Mouse (Mus musculus) hindbrain, postnatal 0 days (tissue): ENCODE data around the gene Olfr166. TPM values are rescaled to one million over a fixed set of nuclear protein-coding genes. Genes with fewer than 3 reads are reported as not detected.
"Not testable (repeated sequence)": the region's sequence is repeated elsewhere in the genome, so short reads cannot be mapped to it uniquely, and the experiment has no call there.

Experiments used
- ATAC-seq: fragments of 200-750 bp; cut with Nextera tagmentation; 2 replicates; pipeline ENCODE4 v1.8.0; 2017; ENCODE audit warnings: mild to moderate bottlenecking, moderate TSS enrichment, moderate library complexity
- DNase-seq: peaks from one replicate; pipeline ENCODE4 v3.0.0-alpha.2; 2015; ENCODE audit warnings: low spot score
- H3K27ac ChIP-seq: fragments of 300-500 bp; sonication (generic); 2 replicates; pipeline ENCODE4 v1.5.1; 2014; ENCODE audit warnings: mild to moderate bottlenecking
- H3K27me3 ChIP-seq: fragments of 300-500 bp; sonication (generic); 2 replicates; pipeline ENCODE4 v1.6.1; 2014; ENCODE audit warnings: low read length, mixed read lengths; ENCODE audit not compliant: insufficient read depth
- H3K36me3 ChIP-seq: fragments of 300-500 bp; sonication (generic); 2 replicates; pipeline ENCODE4 v1.6.1; 2014; ENCODE audit warnings: low read length, mixed read lengths; ENCODE audit not compliant: insufficient read depth
- H3K4me1 ChIP-seq: fragments of 300-500 bp; sonication (generic); 2 replicates; pipeline ENCODE4 v1.6.1; 2014; ENCODE audit warnings: antibody characterized with exemption, low read length, mixed read lengths; ENCODE audit not compliant: insufficient read depth
- H3K4me2 ChIP-seq: fragments of 300-500 bp; sonication (generic); 2 replicates; pipeline ENCODE4 v1.6.1; 2014; ENCODE audit warnings: low read depth, mild to moderate bottlenecking, low read length, moderate library complexity, mixed read lengths
- H3K4me3 ChIP-seq: fragments of 300-500 bp; sonication (generic); 2 replicates; pipeline ENCODE4 v1.5.1; 2014; ENCODE audit warnings: low read length
- H3K9ac ChIP-seq: fragments of 300-500 bp; sonication (generic); replicated peaks from 2 replicates; pipeline ENCODE4 v1.6.1; 2014; ENCODE audit warnings: mild to moderate bottlenecking, low read length, moderate library complexity, mixed read lengths
- H3K9me3 ChIP-seq: fragments of 300-500 bp; sonication (generic); 2 replicates; pipeline ENCODE4 v1.6.1; 2016; ENCODE audit warnings: low read length, mixed read lengths
- CTCF ChIP-seq: IDR thresholded peaks from 2 replicates; pipeline ENCODE4 v1.5.1; 2016; ENCODE audit warnings: antibody characterized with exemption, control low read depth, low read depth
- WGBS: fragments of 180-500 bp; shearing (Covaris S2); extraction: QIAGEN DNeasy Blood & Tissue Kit; methylation state at CpG from one replicate; pipeline ENCODE4 v1.1.7; 2014; 5-methylcytosine and 5-hydroxymethylcytosine counted together
- polyA plus RNA-seq: library from polyadenylated mRNA; unstranded; fragments of >200 nt; fragmentation: Nextera tagmentation; extraction: Ambion mirVana; gene quantifications from 2 replicates; pipeline ENCODE4 v1.2.1, GENCODE M21; 2015
- total RNA-seq: library from RNA; depleted of rRNA; stranded (reverse); fragments of >200 nt; gene quantifications from 2 replicates; pipeline ENCODE4 v1.2.3, GENCODE M21; 2014; rRNA removed

Gene Olfr166
- 0.21 TPM in 1 of 2 replicates, not detected in the other for total RNA-seq
- not detected in 2 replicates for polyA plus RNA-seq

DNA sequence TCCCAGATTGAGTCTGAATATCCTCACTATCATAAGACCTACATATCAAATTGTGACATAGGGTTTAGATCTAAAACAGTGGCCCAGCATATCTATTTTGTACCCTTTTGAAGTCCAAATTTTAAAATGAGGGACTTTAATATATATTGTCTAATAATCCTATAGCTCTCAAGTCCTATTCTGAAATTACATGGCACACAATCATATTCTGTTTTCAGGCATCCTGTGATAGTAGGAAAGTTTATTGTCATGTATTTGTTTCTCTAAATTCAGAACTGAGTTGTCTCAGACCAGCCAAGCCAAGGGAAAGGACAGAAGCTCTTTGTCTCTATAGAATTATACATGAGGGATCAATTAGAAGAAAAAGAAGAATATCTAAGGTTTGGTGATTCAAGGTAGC is at the start of gene Olfr166:
Gene Olfr166 (plus strand): TSS at position 301 of the 400 bp plus-strand sequence.
- Histone ChIP-seq H3K27me3 (no peaks in the 10 kb centered on the region), H3K9ac (no peak within 1 kb of the TSS), H3K9me3 (0 out of 2 replicates have a peak, but pooled peaks cover 3% of the 10 kb centered on the region), H3K4me3 (no peak within 1 kb of the TSS), H3K4me1 (no peaks in the 10 kb centered on the region), H3K27ac (no peak within 1 kb of the TSS), H3K36me3 (no peaks in the 10 kb centered on the region), H3K4me2 (no peak within 1 kb of the TSS)
- no peak for TF ChIP-seq CTCF
- ATAC-seq (no peak), DNase-seq (no peak)

DNA sequence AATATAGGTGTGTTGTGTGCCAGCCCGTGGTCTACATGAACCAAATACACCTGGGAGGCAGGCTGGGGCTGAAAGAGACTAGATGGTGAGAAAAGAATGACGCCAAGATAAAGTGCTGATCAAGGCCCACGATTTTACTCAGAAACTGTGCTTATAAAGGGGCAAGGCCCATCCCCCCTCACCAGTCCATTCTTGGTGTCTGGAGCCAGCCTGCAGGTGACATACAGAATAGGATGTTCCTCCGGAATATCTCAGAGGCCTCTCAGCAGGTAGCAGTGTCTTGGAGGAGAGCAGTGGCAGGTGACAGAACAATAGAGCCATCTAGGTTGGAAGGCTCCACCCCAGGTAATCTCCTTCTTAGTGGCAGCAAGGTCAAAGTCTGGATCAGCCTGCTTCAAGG is 24.8 kb upstream of the Olfr166 start:
- not testable (repeated sequence) for H3K9me3 ChIP-seq, H3K27me3 ChIP-seq, H3K4me2 ChIP-seq, H3K4me3 ChIP-seq, DNase-seq, H3K27ac ChIP-seq, H3K4me1 ChIP-seq, ATAC-seq, H3K36me3 ChIP-seq, H3K9ac ChIP-seq
- WGBS = 73% methylated on average over 4 of the region's 4 CpGs

DNA sequence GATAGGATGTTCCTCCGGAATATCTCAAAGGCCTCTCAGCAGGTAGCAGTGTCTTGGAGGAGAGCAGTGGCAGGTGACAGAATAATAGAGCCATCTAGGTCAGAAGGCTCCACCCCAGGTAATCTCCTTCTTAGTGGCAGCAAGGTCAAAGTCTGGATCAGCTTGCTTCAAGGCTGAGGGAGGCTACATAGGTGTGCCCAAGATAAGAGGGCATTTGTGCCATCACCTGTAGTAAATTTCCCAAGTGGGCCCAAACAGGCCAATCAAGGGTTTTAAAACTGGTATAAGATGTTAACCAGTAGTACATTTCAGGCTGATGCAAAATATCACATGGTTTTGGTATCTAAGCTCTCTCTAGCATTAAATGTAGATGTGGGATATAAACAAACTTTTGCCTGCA is 19.1 kb upstream of the Olfr166 start:
- Histone ChIP-seq H3K4me2 (no peak overlapping the region), H3K4me1 (no peaks in the 10 kb centered on the region), H3K4me3 (no peak overlapping the region), H3K36me3 (no peaks in the 10 kb centered on the region), H3K27ac (no peak overlapping the region), H3K9me3 (no peaks in the 10 kb centered on the region), H3K9ac (no peak overlapping the region), H3K27me3 (no peaks in the 10 kb centered on the region)
- WGBS = 75% methylated on average over 1 of the region's 1 CpGs
- no peak for ATAC-seq
- no peak for TF ChIP-seq CTCF
- no peak for DNase-seq

DNA sequence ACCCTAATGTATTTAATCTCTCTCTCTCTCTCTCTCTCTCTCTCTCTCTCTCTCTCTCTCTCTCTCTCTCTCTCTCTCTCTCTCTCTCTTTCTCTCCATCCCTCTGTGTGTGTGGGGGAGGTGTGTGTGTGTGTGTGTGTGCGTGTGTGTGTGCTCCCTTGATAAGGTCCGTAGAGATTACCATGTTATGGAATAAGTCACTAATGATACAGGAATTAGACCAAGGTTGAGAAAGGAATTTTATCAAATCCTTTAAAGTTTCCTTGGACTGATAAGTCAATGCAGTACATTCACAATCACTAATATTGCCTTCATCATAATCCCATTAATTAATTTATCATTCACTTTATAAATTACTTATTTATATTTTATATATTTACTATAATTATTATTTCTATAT is 38.7 kb downstream of the Olfr166 start, which contains the start of gene Olfr167:
Gene Olfr167 (minus strand): TSS at position 101 of the 400 bp plus-strand sequence.
- Histone ChIP-seq H3K27ac (no peak within 1 kb of the TSS), H3K9me3 (no peaks in the 10 kb centered on the region), H3K9ac (no peak within 1 kb of the TSS), H3K27me3 (no peaks in the 10 kb centered on the region), H3K4me2 (no peak within 1 kb of the TSS), H3K4me3 (no peak within 1 kb of the TSS), H3K36me3 (no peaks in the 10 kb centered on the region), H3K4me1 (no peaks in the 10 kb centered on the region)
- no peak for TF ChIP-seq CTCF
- ATAC-seq = no peak
- no peak for DNase-seq
- WGBS = 90% methylated on average over 2 of the region's 2 CpGs

DNA sequence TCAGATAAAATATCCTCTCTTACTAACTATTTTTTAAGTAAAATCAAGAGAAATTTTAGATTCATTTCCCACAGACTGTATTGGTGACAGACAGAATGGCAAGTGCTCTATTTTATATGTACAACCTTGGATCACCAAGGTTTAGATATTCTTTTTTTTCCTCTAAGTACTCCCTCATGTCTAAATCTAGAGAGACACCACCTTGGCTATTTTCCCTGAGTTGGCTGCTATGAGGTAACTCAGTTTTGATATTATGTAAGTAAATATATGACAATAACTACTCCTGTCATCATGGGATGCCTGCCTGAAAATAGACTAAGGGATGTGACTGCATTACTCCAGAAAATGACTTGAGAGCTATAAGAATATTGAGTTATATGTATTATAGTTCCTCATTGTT is 52.0 kb downstream of the Olfr166 start, which contains the start of gene Olfr168:
Gene Olfr168 (minus strand): TSS at position 101 of the 400 bp plus-strand sequence.
- Histone ChIP-seq H3K36me3 (no peaks in the 10 kb centered on the region), H3K9ac (no peak within 1 kb of the TSS), H3K4me2 (no peak within 1 kb of the TSS), H3K27me3 (no peaks in the 10 kb centered on the region), H3K4me3 (no peak within 1 kb of the TSS), H3K27ac (no peak within 1 kb of the TSS), H3K9me3 (no peaks in the 10 kb centered on the region), H3K4me1 (no peaks in the 10 kb centered on the region)
- DNase-seq = no peak
- no peak for TF ChIP-seq CTCF
- ATAC-seq = no peak

Other genes starting within 250 kb of the Olfr166 start
- not detected in 2 replicates for gene Olfr164, start 169.6 kb upstream of the Olfr166 start, total RNA-seq
- not detected in 2 replicates for gene Olfr164, start 169.6 kb upstream of the Olfr166 start, polyA plus RNA-seq
- gene Olfr165, start 60.6 kb upstream of the Olfr166 start, total RNA-seq = not detected in 2 replicates
- not detected in 2 replicates for gene Olfr165, start 60.6 kb upstream of the Olfr166 start, polyA plus RNA-seq
- not detected in 2 replicates for gene Olfr167, start 38.6 kb downstream of the Olfr166 start, total RNA-seq
- not detected in 2 replicates for gene Olfr167, start 38.6 kb downstream of the Olfr166 start, polyA plus RNA-seq
- gene Olfr168, start 51.9 kb downstream of the Olfr166 start, total RNA-seq = not detected in 2 replicates
- not detected in 2 replicates for gene Olfr168, start 51.9 kb downstream of the Olfr166 start, polyA plus RNA-seq
- not detected in 2 replicates for gene Olfr169, start 88.1 kb downstream of the Olfr166 start, total RNA-seq
- gene Olfr169, start 88.1 kb downstream of the Olfr166 start, polyA plus RNA-seq = not detected in 2 replicates
- gene Olfr170, start 128.2 kb downstream of the Olfr166 start, total RNA-seq = not detected in 2 replicates
- gene Olfr170, start 128.2 kb downstream of the Olfr166 start, polyA plus RNA-seq = not detected in 2 replicates
- not detected in 2 replicates for gene Olfr171, start 146.2 kb downstream of the Olfr166 start, total RNA-seq
- not detected in 2 replicates for gene Olfr171, start 146.2 kb downstream of the Olfr166 start, polyA plus RNA-seq
- not detected in 2 replicates for gene Lamp3, start 222.7 kb downstream of the Olfr166 start, total RNA-seq
- gene Lamp3, start 222.7 kb downstream of the Olfr166 start, polyA plus RNA-seq = not detected in 2 replicates